Mouse (Mus musculus) brown adipose tissue, adult 24 weeks (tissue): ENCODE results near the gene Ssh1. TPM values are rescaled to one million over a fixed set of nuclear protein-coding genes. Genes with fewer than 3 reads are reported as not detected.

Source experiments
- H3K27ac ChIP-seq: fragments of 200-500 bp; replicated peaks from 2 replicates; pipeline ENCODE4 v1.5.1; 2012; ENCODE audit warnings: low read depth, mild to moderate bottlenecking, low read length
- H3K4me1 ChIP-seq: fragments of 200-500 bp; 2 replicates; pipeline ENCODE4 v1.6.1; 2012; ENCODE audit warnings: low read length, mixed read lengths; ENCODE audit not compliant: control insufficient read depth, insufficient read depth, insufficient read length
- H3K4me3 ChIP-seq: fragments of 200-500 bp; 2 replicates; pipeline ENCODE4 v1.5.1; 2012; ENCODE audit warnings: low read depth, mild to moderate bottlenecking, low read length, moderate library complexity; ENCODE audit not compliant: insufficient read depth
- polyA plus RNA-seq: library from polyadenylated mRNA; stranded (reverse); fragments of >200 nt; gene quantifications from 2 replicates; pipeline ENCODE4 v1.2.4, GENCODE M21; 2012; ENCODE audit not compliant: missing spikeins, insufficient read depth, insufficient read length

Ssh1 gene
- polyA plus RNA-seq, 1 experiment, result 11.7 TPM

DNA sequence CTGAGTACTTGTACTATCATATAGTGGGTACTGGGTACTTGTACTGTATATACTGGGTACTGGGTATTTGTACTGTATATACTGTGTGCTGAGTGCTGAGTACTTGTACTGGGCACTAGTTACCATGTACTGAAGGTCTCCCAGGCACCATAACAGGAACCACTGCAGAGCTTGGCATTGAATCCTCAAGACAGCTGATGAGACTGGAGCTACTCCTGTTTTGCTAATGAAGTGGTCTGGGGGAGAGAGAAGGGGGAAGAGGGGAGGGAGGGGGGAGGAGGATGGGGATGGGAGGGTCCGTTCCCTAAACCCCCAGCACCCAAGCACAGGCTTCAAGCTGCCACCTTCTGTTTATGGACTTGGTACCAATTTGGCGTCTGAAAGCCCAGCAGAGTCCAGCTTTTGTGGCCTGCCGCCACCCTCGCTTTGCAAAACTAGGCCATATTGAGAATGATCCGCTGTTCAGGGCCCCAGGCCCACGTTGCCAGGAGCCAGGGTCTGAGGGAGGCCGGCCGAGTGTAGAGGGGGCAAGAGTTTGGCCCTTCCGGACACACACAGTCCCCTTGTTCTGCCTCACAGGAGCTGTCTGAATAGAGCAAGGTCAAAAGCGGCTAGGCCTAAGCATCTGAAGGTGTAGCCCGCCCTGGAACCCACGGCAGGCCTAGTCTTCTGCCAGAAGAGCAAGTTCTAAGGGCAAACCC is 14.2 kb upstream of the Ssh1 start:
- H3K4me1 ChIP-seq, result no peaks in the 10 kb centered on the region
- H3K4me3 ChIP-seq, result no peak overlapping the region
- no peak overlapping the region for H3K27ac ChIP-seq

DNA sequence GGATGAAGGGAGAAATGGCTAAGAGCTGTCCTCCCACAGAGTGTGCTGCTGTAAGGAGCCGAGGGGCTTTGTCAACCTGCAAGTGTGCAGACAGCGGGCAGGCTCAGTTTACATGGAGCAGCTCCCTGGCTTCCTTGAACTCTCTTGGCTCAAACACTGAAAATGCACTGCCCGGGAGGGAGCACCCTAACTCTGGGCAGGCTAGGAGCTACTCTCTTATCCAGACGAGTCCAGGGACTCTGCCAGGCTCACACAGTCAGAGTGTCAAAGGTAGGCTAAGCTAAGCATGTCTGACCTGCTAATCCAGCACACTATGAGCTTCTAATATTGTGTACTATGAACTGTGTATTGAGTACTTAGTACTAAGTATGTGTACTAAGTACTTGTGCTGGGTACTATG is 13.3 kb upstream of the Ssh1 start:
- no peaks in the 10 kb centered on the region for H3K4me1 ChIP-seq
- no peak overlapping the region for H3K4me3 ChIP-seq
- no peak overlapping the region for H3K27ac ChIP-seq

DNA sequence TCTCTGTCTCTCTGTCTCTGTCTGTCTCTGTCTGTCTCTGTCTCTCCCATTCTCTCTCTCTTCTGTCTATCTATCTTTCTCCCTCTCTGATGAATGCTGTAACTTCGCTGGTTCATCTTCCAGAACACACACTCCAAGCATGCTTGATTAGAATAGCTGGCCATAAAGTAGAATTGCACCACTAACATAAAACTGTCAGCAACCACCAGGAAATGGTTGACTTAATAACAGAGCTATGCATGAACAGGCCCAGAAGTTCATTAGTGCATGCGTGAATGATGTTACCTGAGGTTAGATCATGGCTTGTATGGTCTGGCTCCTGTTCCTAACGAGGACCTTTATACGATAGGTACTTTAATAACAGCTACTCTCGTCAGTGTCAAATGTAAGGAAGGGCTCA is 11.4 kb upstream of the Ssh1 start:
- Histone ChIP-seq H3K27ac (no peak overlapping the region), H3K4me3 (no peak overlapping the region), H3K4me1 (no peaks in the 10 kb centered on the region)

DNA sequence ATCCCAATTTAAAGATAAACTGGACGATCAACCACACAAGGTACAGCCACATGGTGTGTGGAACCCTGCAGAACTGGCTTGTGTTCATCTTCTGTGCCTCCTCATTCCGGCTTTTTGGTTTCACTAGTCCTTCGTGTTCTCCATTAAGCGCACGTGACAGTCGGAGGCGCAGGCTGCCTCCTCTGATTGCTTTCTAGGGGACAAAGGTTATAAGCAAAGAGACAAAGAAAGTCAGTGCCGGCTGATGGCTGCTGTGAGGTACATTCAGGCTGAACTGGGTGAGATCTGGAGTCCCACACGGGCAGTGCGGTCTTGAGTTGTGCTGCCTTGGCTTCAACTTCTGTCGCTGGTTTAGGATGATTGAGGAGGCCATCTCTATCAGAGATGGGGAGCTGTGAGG is 10.9 kb upstream of the Ssh1 start:
- Histone ChIP-seq H3K27ac (no peak overlapping the region), H3K4me1 (no peaks in the 10 kb centered on the region), H3K4me3 (no peak overlapping the region)

DNA sequence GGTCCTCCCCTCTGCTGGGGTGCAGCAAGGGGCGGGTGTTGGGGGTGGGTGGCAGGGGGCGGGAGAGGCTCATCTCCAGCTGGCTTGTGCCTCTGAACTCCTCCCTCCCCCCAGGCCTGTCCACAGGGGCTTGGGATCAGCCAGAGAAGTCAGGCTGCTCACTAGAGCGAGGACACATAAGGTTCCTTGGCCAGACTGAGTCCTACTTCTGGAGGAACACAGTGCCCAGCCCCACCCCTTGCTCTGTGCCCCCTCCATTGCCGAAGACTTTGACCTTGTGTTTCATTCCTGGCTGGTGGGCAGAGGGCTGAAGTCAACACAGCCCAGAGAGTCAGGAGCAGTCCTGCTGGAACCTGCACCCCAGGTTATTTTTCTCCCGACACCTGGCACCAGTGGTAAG is 9.8 kb upstream of the Ssh1 start, which contains the start of gene Dao:
Gene Dao, plus strand, starts transcription at position 162 of the 400 bp plus-strand sequence.
- no peaks in the 10 kb centered on the region for H3K4me1 ChIP-seq
- H3K27ac ChIP-seq, result no peak within 1 kb of the TSS
- H3K4me3 ChIP-seq, result no peak within 1 kb of the TSS

DNA sequence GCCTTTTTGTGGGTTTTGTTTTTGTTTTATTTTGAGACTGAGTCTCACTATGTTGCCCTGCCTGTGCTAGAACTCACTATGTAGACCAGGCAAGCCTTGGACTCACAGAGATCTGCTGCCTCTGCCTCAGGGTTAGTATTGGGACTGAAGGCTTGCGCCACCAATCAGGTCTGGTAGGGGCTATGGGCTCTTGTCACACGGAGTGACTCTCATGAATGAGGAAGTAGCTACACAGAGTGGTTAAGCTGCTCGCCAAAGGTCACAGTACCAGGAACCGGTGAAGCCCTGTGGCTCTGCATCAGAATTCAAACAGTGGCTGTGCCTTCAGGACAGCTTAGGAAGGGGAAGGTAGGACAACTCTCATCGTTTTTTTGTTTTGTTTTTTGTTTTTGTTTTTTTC is 5.7 kb upstream of the Ssh1 start:
- no peak overlapping the region for H3K4me3 ChIP-seq
- H3K27ac ChIP-seq, result no peak overlapping the region
- 0 out of 2 replicates have a peak, but pooled peaks cover under 1% of the 10 kb centered on the region for H3K4me1 ChIP-seq

DNA sequence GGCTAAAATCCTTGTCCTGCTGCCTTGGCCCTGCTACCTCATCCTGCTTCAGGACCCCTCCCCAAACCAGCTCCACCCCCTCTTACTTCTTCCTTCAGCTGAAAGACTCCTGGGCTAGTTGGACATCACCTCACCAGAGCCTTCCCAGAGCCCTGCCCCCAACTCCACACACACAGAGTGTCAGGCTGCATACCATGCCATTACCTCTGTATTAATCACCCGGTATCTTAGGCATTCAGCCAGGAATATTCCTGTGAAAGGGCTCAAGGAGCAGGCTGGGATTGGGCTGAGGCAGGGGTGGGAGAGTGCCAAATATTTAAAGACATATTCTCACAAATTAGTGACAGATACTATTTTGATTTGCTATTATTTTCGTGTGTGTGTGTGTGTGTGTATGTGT is 2.8 kb upstream of the Ssh1 start:
- H3K4me1 ChIP-seq, result peaks cover 7% of the 10 kb centered on the region
- H3K27ac ChIP-seq, result no peak overlapping the region
- no peak overlapping the region for H3K4me3 ChIP-seq

DNA sequence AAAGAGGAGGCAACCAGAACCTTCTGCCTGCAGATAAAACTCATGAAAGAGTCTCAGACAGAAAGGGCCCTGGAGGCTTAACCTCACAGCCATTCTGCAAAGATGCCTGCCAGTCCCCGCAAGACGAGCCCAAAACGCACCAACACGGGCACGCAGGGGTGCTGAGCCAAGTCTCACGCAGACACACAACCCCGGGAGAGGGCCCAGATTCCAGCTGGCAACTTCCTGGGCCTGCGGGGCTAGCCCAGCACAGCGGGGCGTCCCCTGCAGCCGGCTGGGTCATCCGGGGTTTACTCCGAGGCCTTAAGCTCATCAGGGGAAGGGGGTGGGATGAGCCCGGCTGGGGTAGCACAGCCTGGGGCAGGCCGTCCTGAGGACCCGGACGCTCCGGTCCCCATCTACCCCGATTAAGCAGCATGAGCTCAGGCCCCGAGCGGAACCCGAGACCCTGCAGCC is 635 bp downstream of the Ssh1 start:
- Histone ChIP-seq H3K4me3 (peak overlapping the region; percentile 97), H3K4me1 (peaks cover 27% of the 10 kb centered on the region), H3K27ac (peak overlapping the region; percentile 48)

DNA sequence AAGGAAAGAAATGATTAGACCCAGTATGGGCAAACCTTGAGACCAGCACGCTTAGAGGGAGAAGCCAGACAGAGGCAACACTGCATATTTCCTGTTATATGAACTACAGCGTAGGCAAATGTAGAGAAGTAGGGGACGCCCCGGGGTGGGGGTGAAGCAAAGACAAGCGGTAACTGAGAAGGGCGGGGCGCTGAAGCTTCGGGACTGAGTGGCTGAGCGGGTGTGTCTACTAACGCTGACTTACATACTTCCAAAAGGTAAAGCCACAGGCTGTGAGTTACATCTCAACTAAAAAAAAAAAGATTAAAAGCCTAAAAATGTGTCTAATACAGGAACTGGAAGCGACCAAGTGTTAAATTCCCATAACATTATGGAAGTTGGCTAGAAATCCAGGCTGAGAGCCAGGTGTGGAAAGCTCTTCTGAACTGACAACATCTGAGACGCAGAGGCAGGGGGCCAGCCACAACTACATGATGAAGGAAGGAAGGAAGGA is 1.3 kb downstream of the Ssh1 start:
- H3K4me1 ChIP-seq, result peaks cover 27% of the 10 kb centered on the region
- peak overlapping the region; percentile 48 for H3K27ac ChIP-seq
- peak overlapping the region; percentile 97 for H3K4me3 ChIP-seq

DNA sequence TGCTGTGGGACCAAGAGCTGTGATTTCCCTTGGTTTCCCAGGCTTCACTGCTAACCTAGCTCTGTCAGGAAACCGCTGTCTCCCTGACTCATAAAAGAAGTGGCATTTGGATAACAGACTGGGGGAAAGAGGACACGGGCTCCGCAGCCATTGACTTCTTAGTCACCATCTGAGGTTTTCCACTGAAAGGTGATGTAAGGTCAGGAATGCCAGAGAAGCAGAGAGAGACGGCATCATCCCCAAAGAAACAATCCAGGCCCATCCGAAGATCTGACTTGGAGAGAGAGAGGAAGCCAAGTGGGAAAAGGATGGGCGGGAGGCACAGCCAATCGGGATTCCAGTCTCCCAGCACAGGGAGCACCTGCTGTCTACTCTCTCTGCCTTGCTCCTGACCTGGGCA is 2.6 kb downstream of the Ssh1 start:
- Histone ChIP-seq H3K4me1 (peaks cover 36% of the 10 kb centered on the region), H3K4me3 (no peak overlapping the region), H3K27ac (no peak overlapping the region)

DNA sequence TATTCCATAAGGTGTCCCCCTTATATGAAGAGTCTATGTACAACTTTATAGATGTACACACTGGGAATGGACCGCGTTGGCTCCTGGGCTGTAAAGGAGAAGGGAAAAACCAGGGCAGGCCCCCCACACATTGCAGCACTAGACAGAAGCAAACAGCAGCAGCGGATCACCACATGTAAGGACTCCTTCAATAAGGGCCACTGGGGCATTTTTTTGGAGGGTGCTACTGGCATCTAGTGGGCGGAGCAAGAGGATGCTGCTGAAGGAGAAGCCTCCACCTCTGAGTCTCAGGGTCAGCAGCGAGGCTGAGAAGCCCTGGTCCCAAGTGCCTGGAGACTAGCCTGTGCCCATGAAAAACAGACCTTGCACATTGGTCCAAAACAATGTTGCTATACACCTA is 3.1 kb downstream of the Ssh1 start:
- Histone ChIP-seq H3K27ac (no peak overlapping the region), H3K4me3 (no peak overlapping the region), H3K4me1 (peaks cover 41% of the 10 kb centered on the region)

DNA sequence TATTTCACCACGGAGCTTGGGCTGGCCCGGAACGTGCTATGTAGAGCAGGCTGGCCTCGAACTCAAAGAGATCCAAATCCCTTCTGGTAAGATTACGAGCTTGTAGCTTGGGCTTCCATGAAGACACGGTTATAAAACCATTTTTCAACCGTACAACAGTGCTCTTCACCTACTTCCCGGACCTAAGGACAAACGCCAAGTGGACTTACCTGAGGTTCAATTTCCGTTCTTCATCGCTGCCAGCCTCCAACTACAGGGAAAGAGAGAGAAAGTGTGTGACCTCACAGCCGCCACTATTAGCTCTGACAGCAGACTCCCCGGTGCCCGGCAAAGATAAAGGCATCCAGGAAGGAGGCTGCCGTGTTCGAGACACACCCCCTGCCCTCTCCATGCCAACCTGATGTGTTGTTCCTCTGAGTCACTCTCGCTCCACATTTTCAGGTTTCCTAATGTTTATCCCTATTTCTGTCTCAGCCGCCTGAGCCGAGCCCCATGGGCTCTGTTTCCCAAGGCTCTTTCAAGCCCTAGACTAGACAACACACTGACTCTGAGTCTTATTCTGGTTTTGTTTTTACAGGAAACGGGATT is 4.2 kb downstream of the Ssh1 start:
- Histone ChIP-seq H3K4me1 (peaks cover 41% of the 10 kb centered on the region), H3K4me3 (no peak overlapping the region; the same call in 1 of the 2 replicates), H3K27ac (peak overlapping the region; percentile 70; the same call in 1 of the 2 replicates)

DNA sequence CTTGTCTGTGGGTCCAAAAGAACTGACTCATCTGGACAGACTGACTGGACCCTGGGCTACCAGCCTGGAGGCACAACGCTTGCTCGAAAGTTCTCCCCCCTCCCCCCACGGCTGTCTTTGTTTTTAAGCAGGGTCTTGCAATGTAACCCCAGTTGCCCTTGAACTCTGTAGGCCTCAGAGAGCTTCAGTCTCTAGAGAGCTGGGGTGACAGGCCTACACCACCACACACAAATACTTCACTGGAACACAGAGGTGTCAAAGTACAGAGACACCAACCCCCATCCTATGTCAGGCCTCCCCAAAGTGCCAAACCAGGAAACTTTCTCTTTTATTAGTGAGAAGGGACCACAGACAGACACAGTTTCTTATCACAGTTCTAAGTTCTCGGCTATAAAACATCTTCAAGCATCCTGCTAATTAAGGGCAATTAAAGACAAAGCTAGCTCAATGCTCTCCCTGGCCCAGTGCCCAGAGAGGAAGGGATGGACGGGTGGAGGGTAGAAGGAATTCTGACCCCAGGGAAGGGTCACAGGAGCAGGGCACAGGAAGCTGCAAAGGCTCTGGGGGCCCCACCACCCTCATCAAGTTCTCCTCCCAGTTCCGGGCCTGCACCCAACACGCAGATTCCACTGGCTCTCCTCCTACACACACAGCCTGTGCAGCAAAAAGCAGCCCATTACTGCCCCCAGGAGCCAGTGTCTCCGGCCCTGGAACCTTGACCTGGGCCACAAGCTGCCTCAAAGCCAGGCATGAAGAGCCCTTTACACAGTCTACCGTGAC is 7.3 kb downstream of the Ssh1 start:
- Histone ChIP-seq H3K4me3 (no peak overlapping the region), H3K4me1 (peaks cover 58% of the 10 kb centered on the region), H3K27ac (peak overlapping the region; percentile 62)

DNA sequence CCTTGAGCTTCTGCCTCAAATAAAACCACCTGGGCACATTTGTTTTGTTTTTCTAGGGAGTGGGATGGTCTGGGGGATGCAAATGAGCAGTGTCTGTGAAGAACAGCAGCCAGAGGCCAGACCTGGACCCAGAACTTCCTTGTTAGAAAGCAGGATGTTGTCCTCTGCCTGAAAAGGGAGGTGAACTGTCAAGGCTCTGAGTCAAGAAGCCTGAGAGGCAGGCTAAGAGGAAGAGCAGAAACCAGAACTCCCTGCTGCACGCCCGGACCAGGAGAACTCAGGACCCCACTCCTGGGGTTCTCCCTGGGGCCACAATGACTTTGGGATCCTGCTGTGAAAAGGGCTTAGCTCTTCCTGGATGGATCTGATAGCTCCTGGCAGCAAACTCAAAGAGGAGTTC is 8.0 kb downstream of the Ssh1 start:
- Histone ChIP-seq H3K4me1 (peaks cover 58% of the 10 kb centered on the region), H3K4me3 (no peak overlapping the region), H3K27ac (peak overlapping the region; percentile 62)

DNA sequence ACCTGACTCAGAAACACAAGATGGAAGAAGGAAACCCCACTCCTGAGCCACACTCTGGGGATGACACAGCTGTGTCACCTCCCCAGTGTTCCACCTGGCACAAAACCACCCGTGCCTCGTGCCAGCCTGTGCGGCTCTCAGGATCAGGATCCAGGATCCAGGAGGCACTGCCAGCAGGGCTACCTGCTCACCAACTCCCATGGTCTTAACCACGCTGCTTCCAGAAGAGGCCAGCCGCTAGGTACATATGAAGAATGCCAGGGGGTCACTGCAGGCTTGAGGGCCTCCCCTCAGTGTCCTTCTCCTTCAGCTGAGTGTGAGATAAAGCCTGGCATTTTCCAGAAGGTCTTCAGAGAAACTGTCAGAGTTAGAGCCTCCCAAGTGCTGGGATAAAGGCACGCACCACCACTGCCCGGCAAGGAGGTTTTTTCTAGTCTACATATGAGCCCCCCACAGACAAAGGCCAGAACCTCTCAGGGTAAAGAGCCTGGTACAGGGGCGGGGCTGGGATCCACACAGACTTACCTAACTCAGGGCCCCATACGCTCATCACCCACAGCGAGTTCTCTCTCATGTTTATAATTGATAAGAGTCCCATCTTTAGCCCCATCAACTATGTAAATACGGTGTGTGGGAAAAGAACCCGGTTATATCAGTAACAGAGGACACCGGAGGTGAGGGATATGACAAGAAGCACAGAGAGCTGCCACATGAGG is 9.5 kb downstream of the Ssh1 start:
- H3K4me3 ChIP-seq, result no peak overlapping the region
- H3K4me1 ChIP-seq, result peaks cover 53% of the 10 kb centered on the region
- H3K27ac ChIP-seq, result peak overlapping the region; percentile 23; the same call in 1 of the 2 replicates
